ENCODE assay signal across 7 mouse cellular contexts in the genomic region with DNA sequence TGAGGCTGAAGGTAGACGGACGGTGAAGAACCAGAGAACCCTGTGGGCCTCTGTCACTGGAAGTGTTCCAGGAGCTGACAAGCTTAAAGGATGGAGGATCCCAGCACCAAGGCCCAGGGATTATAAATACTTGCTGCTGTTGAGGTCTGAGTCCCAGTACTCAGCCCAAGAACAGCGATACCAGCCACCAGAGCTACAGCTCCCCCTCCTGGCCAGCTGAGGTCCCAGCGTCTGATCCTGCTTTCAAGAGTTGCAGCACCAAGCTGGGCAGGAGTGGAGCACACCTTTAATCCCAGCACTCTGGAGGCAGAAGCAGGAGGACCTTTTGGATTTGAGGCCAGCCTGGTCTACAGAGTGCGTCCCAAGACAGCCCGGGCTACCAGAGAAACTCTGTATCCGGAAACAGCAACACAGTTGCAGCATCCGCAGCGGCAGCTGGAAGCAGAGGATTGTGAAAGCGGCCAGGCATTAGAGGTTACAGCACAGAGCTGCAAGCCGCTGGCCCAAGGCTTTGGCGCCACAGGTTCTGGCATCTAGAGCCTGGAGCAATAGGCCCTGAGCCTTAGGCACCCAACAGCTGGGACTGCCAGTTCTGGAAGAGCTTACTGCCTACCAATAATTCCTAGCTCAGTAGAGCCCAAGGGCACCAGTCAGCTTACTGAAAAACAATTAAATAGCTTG. TPM values are rescaled to one million over a fixed set of nuclear protein-coding genes. Genes with fewer than 3 reads are reported as not detected.
DNase-seq lines count a peak whose midpoint lies in the region; ATAC-seq and TF ChIP-seq lines count a peak whose summit lies in the region.

No protein-coding gene starts in this region.

- no peak overlapping the region for H3K9ac ChIP-seq in intestine, embryonic 15.5 days
- no peak overlapping the region for H3K9ac ChIP-seq in midbrain, embryonic 12.5 days (replicated peaks)

- H3K36me3 ChIP-seq in intestine, embryonic 15.5 days = no peaks in the 10 kb centered on the region
- H3K36me3 ChIP-seq in midbrain, embryonic 12.5 days = no peaks in the 10 kb centered on the region
- no peaks in the 10 kb centered on the region for H3K36me3 ChIP-seq in spleen, adult 2 months (ENCODE audit: control insufficient read depth, insufficient read depth, low read length)

- peak; percentile 27; the same call in 1 of the 2 replicates for ATAC-seq in intestine, embryonic 15.5 days
- ATAC-seq in midbrain, embryonic 12.5 days (ENCODE audit: low FRiP score, low read depth) = peak; percentile 47; the same call in 1 of the 2 replicates

- H3K4me3 ChIP-seq in cortical plate, adult 2 months (ENCODE audit: insufficient read depth, low read length) = no peak overlapping the region
- H3K4me3 ChIP-seq in intestine, embryonic 15.5 days (replicated peaks) = no peak overlapping the region
- no peak overlapping the region for H3K4me3 ChIP-seq in midbrain, embryonic 12.5 days
- no peak overlapping the region for H3K4me3 ChIP-seq in spleen, adult 2 months (ENCODE audit: extremely low read depth, insufficient read depth, insufficient read length)

- no peaks in the 10 kb centered on the region for H3K9me3 ChIP-seq in intestine, embryonic 15.5 days
- H3K9me3 ChIP-seq in midbrain, embryonic 12.5 days = no peaks in the 10 kb centered on the region

- TF ChIP-seq CTCF in cortical plate, adult 2 months (IDR thresholded peaks at IDR 0.05; ENCODE audit: extremely low read depth, insufficient read depth, low read length) = peak; percentile 74
- TF ChIP-seq CTCF in spleen, adult 2 months (IDR thresholded peaks at IDR 0.05; ENCODE audit: extremely low read depth, insufficient read depth, insufficient read length, insufficient replicate concordance) = peak; percentile 75; the same call in 1 of the 2 replicates

- 41% methylated on average over 12 of the region's 12 CpGs for WGBS in intestine, embryonic 15.5 days
- 39% methylated on average over 12 of the region's 12 CpGs for WGBS in midbrain, embryonic 12.5 days
- WGBS in spleen, adult 2 months = 41% methylated on average over 12 of the region's 12 CpGs

- no peaks in the 10 kb centered on the region for H3K27me3 ChIP-seq in intestine, embryonic 15.5 days (replicated peaks)
- peaks cover 9% of the 10 kb centered on the region; the same call in 1 of the 2 replicates for H3K27me3 ChIP-seq in midbrain, embryonic 12.5 days
- no peaks in the 10 kb centered on the region for H3K27me3 ChIP-seq in spleen, adult 2 months (ENCODE audit: control insufficient read depth, insufficient read depth, low read length)

- no peaks in the 10 kb centered on the region for H3K4me1 ChIP-seq in cortical plate, adult 2 months (ENCODE audit: control insufficient read depth, insufficient read depth, low read length)
- peaks cover 7% of the 10 kb centered on the region for H3K4me1 ChIP-seq in intestine, embryonic 15.5 days (replicated peaks)
- no peaks in the 10 kb centered on the region for H3K4me1 ChIP-seq in midbrain, embryonic 12.5 days
- H3K4me1 ChIP-seq in spleen, adult 2 months (ENCODE audit: control insufficient read depth, insufficient read depth, insufficient read length) = peaks cover 5% of the 10 kb centered on the region; the same call in 1 of the 2 replicates

- H3K27ac ChIP-seq in cortical plate, adult 2 months (ENCODE audit: insufficient read depth, low read length) = no peak overlapping the region
- H3K27ac ChIP-seq in intestine, embryonic 15.5 days = no peak overlapping the region
- no peak overlapping the region for H3K27ac ChIP-seq in midbrain, embryonic 12.5 days (replicated peaks)
- peak overlapping the region; percentile 34; the same call in 1 of the 2 replicates for H3K27ac ChIP-seq in spleen, adult 2 months (ENCODE audit: insufficient read depth, low read length)

- DNase-seq in adrenal gland, postnatal 14 days = peak; percentile 90
- peak; percentile 68 for DNase-seq in gastrocnemius, postnatal 36 days
- peak; percentile 54 to 65 for DNase-seq in left cerebral cortex, postnatal 36 days (ENCODE audit: low spot score in 2 of 2)
- peak in 1 of 2 experiments; percentile 59 for DNase-seq in spleen, adult 2 months (ENCODE audit: low read depth in 1 of 2, low spot score in 2 of 2)

- intact Hi-C loops in gastrocnemius, postnatal 36 days (cut with DNase I) = loop anchor here (2.0 to 5.0 kb wide), 3 partner anchors 34 to 138 kb away; partner anchors contain the start of gene Ddr1
- intact Hi-C loops in left cerebral cortex, postnatal 36 days (cut with DNase I) = loop anchor here (5.0 kb wide), 3 partner anchors 46 to 144 kb away; no protein-coding TSS in a partner anchor

- 0 out of 2 replicates have a peak overlapping the region, but pooled peaks have one; percentile 6 for H3K4me2 ChIP-seq in intestine, embryonic 15.5 days (replicated peaks)
- H3K4me2 ChIP-seq in midbrain, embryonic 12.5 days (replicated peaks) = no peak overlapping the region

- no peak for TF ChIP-seq POLR2A in cortical plate, adult 2 months (IDR thresholded peaks at IDR 0.05; ENCODE audit: extremely low read depth, insufficient read depth, low read length)
- no peak for TF ChIP-seq POLR2A in spleen, adult 2 months (IDR thresholded peaks at IDR 0.05; ENCODE audit: low read depth, low read length)

RNA-seq across cellular contexts. Expression of gene Ddr1, which starts 32.0 kb away (rescaled TPM):
- 36.3 and 36.4 TPM in 2 replicates for total RNA-seq in adrenal gland, postnatal 14 days (2021)
- polyA plus RNA-seq in cortical plate, adult 2 months (2012; rRNA removed) = 42.8 and 44.9 TPM in 2 replicates
- total RNA-seq in gastrocnemius, postnatal 36 days (2021) = 10 to 100 TPM; 12.7 to 15.0 TPM
- 54.0 and 54.2 TPM in 2 replicates for polyA plus RNA-seq in intestine, embryonic 15.5 days (2015; fragmentation: Nextera tagmentation; extraction: Ambion mirVana)
- total RNA-seq in left cerebral cortex, postnatal 36 days (2021) = 10 to 100 TPM; 52.5 to 69.9 TPM
- polyA plus RNA-seq in midbrain, embryonic 12.5 days (2016; fragmentation: Nextera tagmentation; extraction: Ambion mirVana) = 201 and 218 TPM in 2 replicates
- 27.0 and 38.7 TPM in 2 replicates for polyA plus RNA-seq in spleen, adult 2 months (2012; rRNA removed)
